Mouse (Mus musculus) embryonic fibroblast, embryonic 13.5 days (primary cell): ENCODE results near the gene Akr1b7. TPM values are rescaled to one million over a fixed set of nuclear protein-coding genes. Genes with fewer than 3 reads are reported as not detected.
"Not testable (repeated sequence)": the region's sequence is repeated elsewhere in the genome, so short reads cannot be mapped to it uniquely, and the experiment has no call there.

Experiments
- H3K27ac ChIP-seq: 2 replicates; pipeline ENCODE4 v1.5.1; 2012; ENCODE audit warnings: low read length, control low read depth, inconsistent platforms; ENCODE audit not compliant: insufficient read depth
- H3K4me1 ChIP-seq: 2 replicates; pipeline ENCODE4 v1.6.1; 2011; ENCODE audit warnings: low read length; ENCODE audit not compliant: control insufficient read depth, insufficient read depth
- H3K4me3 ChIP-seq: 2 replicates; pipeline ENCODE4 v1.5.1; 2011; ENCODE audit warnings: mild to moderate bottlenecking, control low read depth, low read length; ENCODE audit not compliant: insufficient read depth
- CTCF ChIP-seq: IDR thresholded peaks from 2 replicates; pipeline ENCODE4 v1.5.1; 2011; ENCODE audit warnings: mild to moderate bottlenecking, control low read depth, low read length, moderate library complexity, borderline replicate concordance; ENCODE audit not compliant: insufficient read depth
- POLR2A ChIP-seq: IDR thresholded peaks from 2 replicates; pipeline ENCODE4 v1.6.1; 2011; ENCODE audit warnings: low read depth, mild to moderate bottlenecking, control low read depth, low read length, moderate library complexity
- polyA plus RNA-seq: library from polyadenylated mRNA; stranded (reverse); fragments of >200 nt; gene quantifications from 2 replicates; pipeline ENCODE4 v1.2.4, GENCODE M21; 2011; ENCODE audit warnings: low read depth; ENCODE audit not compliant: missing spikeins, insufficient read length

The Akr1b7 gene
- polyA plus RNA-seq, result not detected in 2 replicates

GRCm38 (mm10) chr6:34412023-34412422, at the start of gene Akr1b7:
Gene Akr1b7 (plus strand): TSS chr6:34412334.
- no peak within 1 kb of the TSS for H3K27ac ChIP-seq
- TF ChIP-seq POLR2A, result no peak
- TF ChIP-seq CTCF, result no peak
- no peak within 1 kb of the TSS for H3K4me3 ChIP-seq
- H3K4me1 ChIP-seq, result no peaks in the 10 kb centered on the region

DNA sequence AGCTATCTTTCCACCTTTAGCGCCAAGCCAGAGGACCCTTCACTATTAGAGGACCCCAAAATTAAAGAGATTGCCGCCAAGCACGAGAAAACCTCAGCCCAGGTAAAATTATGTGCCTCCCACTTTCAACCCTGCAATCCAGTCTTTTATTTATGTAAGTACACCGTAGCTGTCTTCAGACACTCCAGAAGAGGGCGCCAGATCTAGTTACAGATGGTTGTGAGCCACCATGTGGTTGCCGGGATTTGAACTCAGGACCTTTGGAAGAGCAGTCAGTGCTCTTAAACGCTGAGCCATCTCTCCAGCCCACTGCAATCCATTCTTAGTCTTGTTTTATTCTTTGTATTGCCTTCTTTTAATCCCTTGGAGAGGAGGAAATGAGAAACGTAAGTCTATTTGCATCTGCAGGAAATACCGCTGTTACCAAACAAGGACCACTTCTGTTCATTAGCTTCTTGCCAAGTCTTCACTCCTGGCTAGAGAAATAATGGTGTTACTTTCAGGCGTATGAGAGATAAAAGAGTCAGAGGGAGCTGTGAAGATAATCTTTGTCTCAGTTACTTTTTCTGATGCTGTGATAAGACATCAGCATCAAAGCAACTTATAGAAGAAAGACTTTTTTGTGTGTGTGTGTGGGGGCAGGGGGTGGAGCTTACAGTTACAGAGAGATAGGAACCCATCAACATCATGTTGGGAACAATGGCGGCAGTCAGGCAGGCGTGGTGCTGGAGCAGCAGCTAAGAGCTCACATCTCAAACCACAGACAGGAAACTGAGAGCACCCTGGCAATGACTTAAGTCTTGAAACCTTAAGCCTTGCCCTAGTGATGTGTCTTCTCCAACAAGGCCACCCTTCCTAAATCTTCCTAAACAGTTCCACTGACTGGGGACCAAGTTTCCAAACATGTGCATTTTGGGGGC, 47.7 kb upstream of the Akr1b7 start:
- TF ChIP-seq CTCF (no peak), POLR2A (no peak)
- Histone ChIP-seq H3K4me3 (no peak overlapping the region), H3K4me1 (no peaks in the 10 kb centered on the region), H3K27ac (no peak overlapping the region)

DNA sequence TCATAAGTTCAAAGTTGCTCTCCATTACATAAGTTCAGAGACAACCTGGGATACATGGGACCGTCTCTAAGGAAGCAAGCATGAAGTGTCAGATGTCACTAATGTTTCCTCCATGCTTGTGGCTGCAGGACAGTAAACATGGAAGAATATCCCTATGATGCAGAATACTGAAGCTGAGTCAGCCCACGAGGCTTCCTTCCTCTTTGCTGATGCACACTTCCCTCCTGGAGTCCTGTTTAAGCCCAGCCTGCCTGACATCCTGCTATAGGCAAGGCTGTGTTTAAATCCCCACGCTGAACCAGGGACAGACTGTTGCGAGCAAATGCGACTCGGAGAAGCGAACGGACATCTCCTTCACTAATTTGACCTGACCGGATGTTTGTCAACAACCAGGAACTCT, 44.1 kb upstream of the Akr1b7 start:
- TF ChIP-seq CTCF, result no peak
- no peak for TF ChIP-seq POLR2A
- H3K4me1 ChIP-seq, result no peaks in the 10 kb centered on the region
- no peak overlapping the region for H3K4me3 ChIP-seq
- no peak overlapping the region for H3K27ac ChIP-seq

DNA sequence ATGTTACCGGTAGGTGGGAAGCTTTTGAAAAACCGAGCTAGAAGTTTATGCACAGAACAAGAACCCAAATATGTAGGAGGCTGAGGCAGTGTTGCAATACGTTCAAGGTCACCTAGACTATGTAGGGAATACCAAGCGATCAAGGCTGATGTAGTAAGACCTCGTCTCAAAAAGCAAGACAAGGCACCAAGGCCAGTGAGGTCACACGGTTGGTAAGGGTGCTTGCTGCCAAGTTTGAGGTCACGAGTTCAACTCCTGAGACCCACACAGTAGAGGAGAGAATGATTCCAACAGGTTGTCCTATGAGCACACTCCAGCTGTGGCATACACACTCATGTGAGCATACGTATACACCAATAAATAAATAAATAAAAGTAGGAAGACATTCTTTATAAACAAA, 42.1 kb upstream of the Akr1b7 start:
- no peaks in the 10 kb centered on the region for H3K4me1 ChIP-seq
- H3K27ac ChIP-seq, result no peak overlapping the region
- TF ChIP-seq CTCF (no peak), POLR2A (no peak)
- no peak overlapping the region for H3K4me3 ChIP-seq

DNA sequence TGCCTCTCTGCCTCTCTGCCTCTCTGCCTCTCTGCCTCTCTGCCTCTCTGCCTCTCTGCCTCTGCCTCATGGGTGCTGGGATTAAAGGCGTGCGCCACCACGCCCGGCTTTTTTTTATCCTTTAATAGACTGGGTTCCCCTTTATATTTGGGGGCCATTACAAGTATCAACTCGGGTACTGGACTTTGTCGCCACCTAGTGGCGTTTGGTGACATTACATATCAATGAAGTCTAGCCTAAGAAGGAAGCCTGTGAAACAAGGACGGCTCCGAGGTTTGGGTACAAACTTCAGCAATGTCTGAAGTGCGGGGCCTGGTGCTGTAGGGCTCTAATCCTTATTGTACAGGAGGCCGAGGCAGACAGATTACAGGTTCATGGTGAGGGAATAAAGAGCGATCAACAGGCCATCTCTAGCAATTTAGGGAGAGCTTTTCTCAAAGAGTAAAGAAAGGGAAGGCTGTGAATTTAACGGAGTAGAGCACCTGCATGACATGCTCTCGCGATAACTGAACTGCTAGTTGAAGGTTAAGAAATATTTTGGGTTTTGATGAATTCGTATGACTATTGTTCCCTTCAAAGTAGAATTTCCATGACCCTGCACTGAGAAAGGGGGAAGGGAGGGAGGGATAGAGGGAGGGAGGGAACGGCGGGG, 40.3 kb upstream of the Akr1b7 start:
- H3K27ac ChIP-seq, result no peak overlapping the region
- no peak overlapping the region for H3K4me3 ChIP-seq
- no peaks in the 10 kb centered on the region for H3K4me1 ChIP-seq
- no peak for TF ChIP-seq CTCF

DNA sequence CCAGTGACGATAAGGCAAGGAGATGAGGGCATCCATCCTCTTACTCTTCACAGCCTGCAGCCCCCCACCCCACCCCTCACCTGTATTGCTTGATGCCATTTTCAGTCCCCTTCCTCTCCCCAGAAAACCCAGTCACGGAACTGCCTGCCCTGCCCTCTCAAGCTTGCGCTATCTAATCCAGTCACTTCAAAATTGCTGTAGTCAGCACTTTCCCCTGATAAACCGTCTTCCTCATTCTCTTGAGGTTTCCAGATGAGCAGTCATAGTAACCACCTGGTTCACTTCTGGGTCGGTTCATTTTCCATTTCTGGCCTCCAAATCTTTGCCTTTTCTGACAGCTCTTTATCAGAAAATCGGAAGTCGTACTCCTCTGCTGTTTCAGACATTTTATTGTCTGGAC, 38.3 kb upstream of the Akr1b7 start:
- TF ChIP-seq POLR2A (no peak), CTCF (no peak)
- no peak overlapping the region for H3K27ac ChIP-seq
- no peak overlapping the region for H3K4me3 ChIP-seq
- H3K4me1 ChIP-seq, result no peaks in the 10 kb centered on the region

DNA sequence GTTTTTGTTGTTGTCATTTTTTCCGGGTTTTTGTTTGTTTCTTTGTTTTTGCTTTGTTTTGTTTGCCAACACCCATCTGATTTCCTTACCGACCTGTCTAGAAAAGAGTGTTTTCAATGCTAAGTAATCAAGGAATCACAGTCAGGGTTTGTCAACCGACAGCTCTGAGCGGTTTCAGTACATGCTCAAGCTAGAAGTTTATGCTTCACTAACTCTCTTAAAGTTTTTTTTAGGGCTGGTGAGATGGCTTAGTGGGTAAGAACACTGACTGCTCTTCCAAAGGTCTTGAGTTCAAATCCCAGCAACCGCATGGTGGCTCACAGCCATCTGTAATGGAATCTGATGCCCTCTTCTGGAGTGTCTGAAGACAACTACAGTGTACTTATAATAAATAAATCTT, 36.2 kb upstream of the Akr1b7 start:
- not testable (repeated sequence) for H3K27ac ChIP-seq, H3K4me3 ChIP-seq, H3K4me1 ChIP-seq

DNA sequence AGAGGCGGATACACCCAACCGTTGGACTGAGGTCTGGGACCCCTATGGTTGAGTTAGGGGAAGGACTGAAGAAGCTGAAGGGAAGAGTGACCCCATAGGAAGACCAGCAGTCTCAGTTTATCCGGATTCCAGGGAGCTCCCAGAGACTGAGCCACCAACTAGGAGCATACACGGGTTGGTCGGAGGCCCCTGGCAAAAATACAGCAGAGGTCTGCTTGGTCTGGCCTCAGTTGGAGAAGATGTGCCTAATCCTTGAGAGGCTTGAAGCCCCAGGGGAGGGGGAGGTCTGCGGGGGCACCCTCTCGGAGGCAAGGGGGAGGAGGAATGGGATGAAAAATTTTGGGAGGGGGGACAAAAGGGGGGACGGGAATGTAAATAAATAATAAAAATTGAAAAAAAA, 28.7 kb upstream of the Akr1b7 start:
- H3K4me1 ChIP-seq, result no peaks in the 10 kb centered on the region
- no peak overlapping the region for H3K4me3 ChIP-seq
- no peak for TF ChIP-seq POLR2A
- TF ChIP-seq CTCF, result no peak
- no peak overlapping the region for H3K27ac ChIP-seq

GRCm38 (mm10) chr6:34384110-34384661, 27.9 kb upstream of the Akr1b7 start, which contains the start of gene Akr1b10:
Gene Akr1b10 (plus strand): TSS chr6:34384218.
- TF ChIP-seq POLR2A (peak; percentile 44; the same call in 1 of the 2 replicates), CTCF (no peak)
- peak within 1 kb of the TSS; percentile 80 for H3K4me3 ChIP-seq
- peak within 1 kb of the TSS; percentile 54 for H3K27ac ChIP-seq
- H3K4me1 ChIP-seq, result no peaks in the 10 kb centered on the region
